Mouse (Mus musculus) limb, embryonic 13.5 days (tissue): ENCODE data around the gene Pnpla3. TPM values are rescaled to one million over a fixed set of nuclear protein-coding genes. Genes with fewer than 3 reads are reported as not detected.

Source experiments
- ATAC-seq: fragments of 200-750 bp; cut with Nextera tagmentation; 2 replicates; pipeline ENCODE4 v1.8.0; 2017; ENCODE audit warnings: low read depth, moderate number of reproducible peaks, moderate TSS enrichment; ENCODE audit not compliant: low FRiP score
- H3K27ac ChIP-seq: fragments of 300-500 bp; sonication (generic); 2 replicates; pipeline ENCODE4 v1.5.1; 2015; ENCODE audit warnings: inconsistent platforms, mild to moderate bottlenecking, moderate library complexity
- H3K27me3 ChIP-seq: fragments of 300-500 bp; sonication (generic); 2 replicates; pipeline ENCODE4 v1.6.1; 2015; ENCODE audit warnings: mild to moderate bottlenecking, inconsistent platforms
- H3K36me3 ChIP-seq: fragments of 300-500 bp; sonication (generic); 2 replicates; pipeline ENCODE4 v1.6.1; 2015; ENCODE audit warnings: inconsistent platforms, mild to moderate bottlenecking, moderate library complexity
- H3K4me1 ChIP-seq: fragments of 300-500 bp; sonication (generic); 2 replicates; pipeline ENCODE4 v1.6.1; 2015; ENCODE audit warnings: inconsistent platforms
- H3K4me2 ChIP-seq: fragments of 300-500 bp; sonication (generic); replicated peaks from 2 replicates; pipeline ENCODE4 v1.6.1; 2015; ENCODE audit warnings: inconsistent platforms, mild to moderate bottlenecking, moderate library complexity
- H3K4me3 ChIP-seq: fragments of 300-500 bp; sonication (generic); 2 replicates; pipeline ENCODE4 v1.5.1; 2015; ENCODE audit warnings: moderate library complexity, mild to moderate bottlenecking, inconsistent platforms
- H3K9ac ChIP-seq: fragments of 300-500 bp; sonication (generic); 2 replicates; pipeline ENCODE4 v1.6.1; 2015; ENCODE audit warnings: mild to moderate bottlenecking, inconsistent platforms
- H3K9me3 ChIP-seq: fragments of 300-500 bp; sonication (generic); 2 replicates; pipeline ENCODE4 v1.6.1; 2016; ENCODE audit warnings: inconsistent platforms
- WGBS: fragments of 180-500 bp; shearing (Covaris S2); methylation state at CpG from one replicate; pipeline ENCODE4 v1.1.7; 2015; 5-methylcytosine and 5-hydroxymethylcytosine counted together
- polyA plus RNA-seq: library from polyadenylated mRNA; unstranded; fragments of >200 nt; fragmentation: Nextera tagmentation; extraction: Ambion mirVana; gene quantifications from 2 replicates; pipeline ENCODE4 v1.2.1, GENCODE M21; 2015

Pnpla3 gene
- polyA plus RNA-seq, 1 experiment from 2014 or later, result 0.59 TPM

DNA sequence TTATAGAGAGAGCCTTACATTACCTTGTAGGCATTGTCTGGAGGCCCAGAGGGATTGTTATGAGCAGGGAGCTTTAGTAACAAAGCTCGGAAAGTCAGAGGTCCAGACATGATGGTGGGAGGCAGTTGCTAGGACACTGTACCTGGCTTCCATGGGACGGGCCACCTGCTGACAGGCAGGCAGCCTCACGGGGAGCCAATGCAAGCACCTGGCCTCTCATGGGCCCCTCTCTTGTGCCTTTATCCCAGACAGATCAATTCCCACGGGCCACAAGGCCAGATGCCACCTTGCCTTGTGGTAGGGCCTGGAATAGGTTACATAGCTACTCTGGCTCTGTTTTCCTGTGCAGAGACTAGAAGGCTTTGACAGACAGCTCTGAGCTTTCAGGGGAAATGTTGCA is 43.9 kb downstream of the Pnpla3 start:
- Histone ChIP-seq H3K4me2 (no peak overlapping the region), H3K9ac (no peak overlapping the region), H3K27me3 (no peaks in the 10 kb centered on the region), H3K36me3 (peaks cover 68% of the 10 kb centered on the region), H3K9me3 (no peaks in the 10 kb centered on the region), H3K4me3 (no peak overlapping the region), H3K27ac (no peak overlapping the region), H3K4me1 (peaks cover 29% of the 10 kb centered on the region)
- ATAC-seq, result no peak
- 66% methylated on average over 4 of the region's 4 CpGs for WGBS

DNA sequence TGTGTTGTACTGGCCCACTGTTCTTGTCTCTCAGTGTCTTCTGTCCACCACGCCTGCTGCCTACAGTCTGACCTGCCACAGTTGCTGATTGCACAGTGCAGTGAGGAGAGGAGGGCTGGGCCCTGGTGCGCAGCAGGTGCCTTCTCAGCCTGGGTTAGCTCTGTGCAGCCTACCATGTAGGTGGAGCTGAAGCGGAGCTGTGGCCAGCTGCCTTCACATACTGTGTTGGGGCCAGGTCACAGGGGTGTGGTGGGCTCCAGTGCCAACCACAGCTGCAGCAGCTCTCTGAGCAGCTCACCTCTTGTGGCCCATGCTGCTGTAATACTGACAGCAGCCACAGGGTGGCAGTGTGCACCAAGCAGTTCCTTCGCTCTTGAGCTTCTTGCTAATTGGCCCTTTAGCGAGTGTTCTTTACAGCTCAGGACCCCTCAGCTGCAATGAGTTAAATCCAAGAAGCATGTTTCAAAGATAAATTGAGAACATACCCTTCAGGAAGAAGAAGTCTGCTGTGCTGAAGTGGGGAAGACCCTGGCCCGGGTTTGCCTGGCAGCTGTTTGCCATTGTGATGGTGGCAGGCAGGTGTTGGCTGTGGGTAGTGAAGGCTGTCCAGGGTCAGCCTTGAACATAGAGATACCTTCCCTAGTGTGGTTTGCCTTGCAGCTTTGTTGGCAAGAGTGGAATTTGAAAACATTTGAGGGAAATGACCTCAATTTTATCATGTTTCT is 44.6 kb downstream of the Pnpla3 start:
- H3K27me3 ChIP-seq, result no peaks in the 10 kb centered on the region
- ATAC-seq, result peak; percentile 48
- H3K27ac ChIP-seq, result no peak overlapping the region
- H3K9me3 ChIP-seq, result no peaks in the 10 kb centered on the region
- H3K4me1 ChIP-seq, result peaks cover 35% of the 10 kb centered on the region
- H3K4me2 ChIP-seq, result no peak overlapping the region
- H3K4me3 ChIP-seq, result no peak overlapping the region
- H3K9ac ChIP-seq, result no peak overlapping the region
- H3K36me3 ChIP-seq, result peaks cover 62% of the 10 kb centered on the region
- 34% methylated on average over 6 of the region's 6 CpGs for WGBS

DNA sequence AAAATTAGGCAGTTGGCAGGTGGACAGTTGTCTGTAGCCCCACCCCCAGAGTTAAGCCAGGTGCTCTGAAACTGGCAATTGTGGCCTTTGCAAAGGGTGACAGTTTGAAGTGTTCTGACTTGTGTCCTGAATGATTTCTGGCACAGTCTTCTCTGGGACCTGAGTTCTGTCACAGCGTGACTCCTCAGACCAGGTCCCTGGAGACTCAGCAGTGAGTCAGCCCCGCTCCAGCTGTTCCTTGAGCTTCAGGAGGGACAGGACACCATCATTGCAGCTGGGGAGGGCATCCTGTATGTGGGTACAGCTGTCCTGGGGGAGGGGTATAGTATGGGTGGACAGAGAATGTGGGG is 45.1 kb downstream of the Pnpla3 start:
- Histone ChIP-seq H3K27ac (no peak overlapping the region), H3K9me3 (no peaks in the 10 kb centered on the region), H3K27me3 (no peaks in the 10 kb centered on the region), H3K4me2 (no peak overlapping the region), H3K4me1 (peaks cover 39% of the 10 kb centered on the region), H3K36me3 (peaks cover 56% of the 10 kb centered on the region), H3K9ac (no peak overlapping the region), H3K4me3 (no peak overlapping the region)
- WGBS, result 67% methylated on average over 2 of the region's 2 CpGs
- ATAC-seq, result no peak

DNA sequence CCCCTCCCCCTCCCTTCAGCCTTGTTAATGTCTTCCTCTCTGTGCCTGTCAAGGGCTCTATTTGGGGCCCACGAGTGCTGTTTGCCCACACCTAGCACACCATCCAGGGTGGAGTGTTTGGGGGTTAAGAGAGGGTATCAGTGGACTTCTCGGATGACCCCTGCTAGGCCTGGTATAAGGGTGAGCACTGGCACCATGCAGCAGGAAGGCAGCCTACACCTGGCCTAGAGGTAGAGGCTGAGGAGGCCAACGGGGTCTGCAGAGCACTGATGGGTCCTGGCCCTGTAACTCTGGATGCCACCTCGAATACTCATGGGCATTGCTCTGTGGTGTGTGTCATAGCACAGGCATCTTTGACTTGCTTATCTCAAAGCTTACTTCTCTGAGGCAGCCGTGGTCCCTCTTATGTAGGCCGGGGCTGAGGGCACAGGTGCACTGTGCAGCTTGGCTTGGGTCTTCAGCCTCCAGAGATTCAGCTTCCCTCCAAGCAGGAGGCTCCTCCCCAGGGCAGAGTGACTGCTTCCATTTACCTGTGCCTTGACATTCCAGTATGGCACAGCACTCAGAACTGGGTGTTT is 45.6 kb downstream of the Pnpla3 start:
- Histone ChIP-seq H3K9ac (no peak overlapping the region; the same call in 1 of the 2 replicates), H3K4me3 (no peak overlapping the region), H3K36me3 (peaks cover 53% of the 10 kb centered on the region), H3K4me1 (peaks cover 44% of the 10 kb centered on the region), H3K27me3 (no peaks in the 10 kb centered on the region; the same call in 1 of the 2 replicates), H3K4me2 (no peak overlapping the region), H3K27ac (no peak overlapping the region), H3K9me3 (no peaks in the 10 kb centered on the region)
- ATAC-seq, result no peak
- 89% methylated on average over 6 of the region's 6 CpGs for WGBS

DNA sequence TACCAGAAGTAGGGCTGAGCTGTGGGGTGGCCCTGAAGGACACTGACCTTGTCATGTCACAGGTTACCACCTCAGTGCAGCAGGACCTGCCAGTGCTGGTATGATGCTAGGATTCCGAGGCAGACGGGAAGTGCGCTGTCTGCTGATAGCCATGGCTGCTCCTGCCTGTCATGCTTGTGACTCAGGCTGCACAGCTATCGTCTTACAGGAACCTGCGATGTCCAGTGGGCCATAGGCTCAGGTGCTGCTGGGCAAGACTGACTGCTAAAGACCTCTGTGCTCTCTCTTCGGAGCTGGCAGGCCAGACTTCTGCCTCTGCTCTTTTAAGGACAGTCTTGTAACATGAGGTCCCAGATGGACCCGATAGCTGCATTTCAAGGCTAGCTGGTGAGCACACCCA is 46.8 kb downstream of the Pnpla3 start:
- Histone ChIP-seq H3K4me2 (no peak overlapping the region), H3K36me3 (peaks cover 42% of the 10 kb centered on the region), H3K4me1 (peaks cover 57% of the 10 kb centered on the region), H3K27me3 (no peaks in the 10 kb centered on the region; the same call in 1 of the 2 replicates), H3K9me3 (no peaks in the 10 kb centered on the region), H3K9ac (no peak overlapping the region), H3K4me3 (no peak overlapping the region), H3K27ac (no peak overlapping the region)
- no peak for ATAC-seq
- WGBS, result 72% methylated on average over 7 of the region's 7 CpGs

DNA sequence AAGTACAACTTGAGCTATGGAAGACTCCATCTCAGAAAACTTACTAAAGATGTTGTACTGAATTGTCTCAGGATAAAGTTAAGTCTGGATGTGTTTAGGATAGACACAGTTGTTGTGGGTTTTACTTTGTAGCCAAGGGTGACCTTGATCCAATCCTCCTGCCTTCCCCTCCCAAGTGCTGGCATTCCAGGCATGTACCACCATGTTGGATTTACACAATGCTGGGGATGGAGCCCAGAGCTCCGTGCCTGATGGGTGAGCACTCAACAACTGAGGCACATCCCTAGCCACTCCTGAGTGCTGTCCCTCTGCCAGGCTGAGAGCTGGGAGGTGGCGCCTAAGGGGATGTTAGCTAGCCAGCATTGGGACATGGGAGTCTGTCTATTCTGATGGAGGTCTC is 47.6 kb downstream of the Pnpla3 start:
- Histone ChIP-seq H3K4me1 (peaks cover 60% of the 10 kb centered on the region), H3K36me3 (peaks cover 34% of the 10 kb centered on the region), H3K27ac (no peak overlapping the region), H3K9me3 (no peaks in the 10 kb centered on the region), H3K4me2 (no peak overlapping the region), H3K9ac (no peak overlapping the region), H3K4me3 (no peak overlapping the region), H3K27me3 (no peaks in the 10 kb centered on the region; the same call in 1 of the 2 replicates)
- 75% methylated on average over 2 of the region's 2 CpGs for WGBS
- no peak for ATAC-seq

DNA sequence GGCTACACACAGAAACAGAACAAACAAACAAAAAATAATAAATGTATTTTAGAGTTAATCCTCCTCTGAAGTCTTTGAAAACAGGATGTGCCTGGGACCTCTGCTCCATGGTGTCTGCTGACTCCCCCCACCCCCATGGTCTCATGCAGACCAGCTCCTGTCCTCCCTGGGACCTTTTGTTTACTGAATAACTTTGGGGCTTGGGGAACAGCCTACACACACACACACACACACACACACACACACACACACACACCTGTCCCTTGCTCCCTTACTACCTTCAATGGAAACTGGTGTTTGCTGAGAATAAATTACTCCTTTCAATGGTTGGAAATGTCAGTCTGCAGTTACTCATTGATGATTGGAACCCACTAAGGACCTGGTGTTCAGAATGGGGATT is 48.4 kb downstream of the Pnpla3 start:
- no peak for ATAC-seq
- H3K36me3 ChIP-seq, result peaks cover 26% of the 10 kb centered on the region
- H3K9me3 ChIP-seq, result no peaks in the 10 kb centered on the region
- no peaks in the 10 kb centered on the region; the same call in 1 of the 2 replicates for H3K27me3 ChIP-seq
- peaks cover 60% of the 10 kb centered on the region for H3K4me1 ChIP-seq
- H3K27ac ChIP-seq, result no peak overlapping the region
- H3K4me2 ChIP-seq, result no peak overlapping the region
- H3K4me3 ChIP-seq, result no peak overlapping the region
- peak overlapping the region; percentile 19; the same call in 1 of the 2 replicates for H3K9ac ChIP-seq

DNA sequence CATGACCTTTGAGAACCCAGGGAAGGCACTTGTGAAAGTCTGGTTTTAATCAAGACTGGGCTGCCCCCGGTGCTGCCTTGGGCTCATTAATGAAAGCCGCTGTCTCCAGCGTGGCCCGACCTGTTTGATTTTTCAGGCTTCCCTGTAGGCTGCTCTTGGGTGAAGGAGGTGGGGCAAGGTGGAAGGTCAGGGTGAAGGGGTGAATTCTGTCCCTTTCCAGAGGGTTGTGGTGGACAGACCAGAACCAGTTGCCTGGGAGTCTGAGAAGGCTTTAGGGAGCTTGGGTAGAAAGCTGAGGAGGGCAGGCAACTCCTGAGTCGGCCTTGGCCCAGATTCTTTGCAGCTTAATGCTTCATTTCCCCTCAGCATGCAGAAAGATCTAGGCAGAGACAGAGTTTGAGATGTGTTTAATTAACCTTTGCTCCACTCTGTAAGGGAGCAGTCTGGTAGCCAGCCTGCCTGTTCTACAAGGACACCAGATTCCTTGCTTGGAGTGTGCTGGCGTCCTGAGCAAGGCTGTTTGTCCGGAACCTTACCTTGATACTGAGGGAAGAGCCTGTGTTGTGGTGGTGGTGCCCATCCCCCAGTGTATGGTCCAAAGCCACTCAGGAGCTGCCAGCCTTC is 48.9 kb downstream of the Pnpla3 start:
- Histone ChIP-seq H3K36me3 (peaks cover 21% of the 10 kb centered on the region), H3K4me1 (peaks cover 60% of the 10 kb centered on the region), H3K27ac (no peak overlapping the region), H3K27me3 (no peaks in the 10 kb centered on the region; the same call in 1 of the 2 replicates), H3K9ac (peak overlapping the region; percentile 19), H3K9me3 (no peaks in the 10 kb centered on the region), H3K4me3 (no peak overlapping the region), H3K4me2 (no peak overlapping the region)
- WGBS, result 15% methylated on average over 7 of the region's 7 CpGs
- ATAC-seq, result no peak

DNA sequence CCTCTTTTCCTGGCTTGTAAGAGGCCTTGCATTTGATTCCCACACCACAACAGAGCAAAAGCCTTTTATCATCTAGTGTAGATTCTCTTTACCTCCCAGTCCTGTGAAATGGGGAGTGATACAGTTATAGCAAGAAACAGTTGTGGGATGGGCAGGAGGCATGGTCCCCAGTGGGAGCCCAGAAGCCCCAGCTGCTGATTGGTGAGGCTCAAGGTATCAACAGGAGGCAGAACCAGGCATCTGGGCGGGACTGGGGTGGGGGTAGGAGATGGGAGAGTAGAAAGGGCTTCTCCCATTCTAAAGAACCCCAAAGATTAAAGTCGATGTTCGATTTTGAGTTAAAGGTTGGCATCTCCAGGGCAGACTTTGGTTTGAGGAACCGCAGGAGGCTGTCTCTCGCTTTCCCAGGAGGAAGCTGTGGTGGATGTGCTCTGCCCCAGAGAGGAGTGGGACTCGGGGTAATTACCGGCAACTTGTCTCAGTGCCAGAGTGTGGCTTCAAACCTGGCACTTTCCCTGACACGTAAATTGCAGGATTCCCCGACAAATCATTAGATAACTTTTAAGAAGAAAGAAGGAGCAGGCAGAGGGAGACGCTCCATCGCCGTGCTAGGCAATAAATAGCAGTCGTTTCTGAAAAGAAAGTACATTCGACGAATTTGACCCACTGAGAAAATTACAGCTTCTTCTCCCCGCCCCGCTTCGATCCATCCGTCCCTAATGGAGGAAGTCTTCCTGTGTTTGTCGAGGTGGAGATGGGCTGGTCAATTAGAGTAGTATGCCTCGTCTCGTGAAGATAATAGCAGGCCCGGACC is 50.5 kb downstream of the Pnpla3 start:
- Histone ChIP-seq H3K4me1 (peaks cover 51% of the 10 kb centered on the region), H3K9ac (no peak overlapping the region), H3K27me3 (no peaks in the 10 kb centered on the region; the same call in 1 of the 2 replicates), H3K4me3 (no peak overlapping the region), H3K9me3 (no peaks in the 10 kb centered on the region), H3K4me2 (peak overlapping the region; percentile 17; the same call in 1 of the 2 replicates), H3K36me3 (peaks cover 14% of the 10 kb centered on the region), H3K27ac (peak overlapping the region; percentile 1; the same call in 1 of the 2 replicates)
- WGBS, result 16% methylated on average over 23 of the region's 23 CpGs
- no peak for ATAC-seq

DNA sequence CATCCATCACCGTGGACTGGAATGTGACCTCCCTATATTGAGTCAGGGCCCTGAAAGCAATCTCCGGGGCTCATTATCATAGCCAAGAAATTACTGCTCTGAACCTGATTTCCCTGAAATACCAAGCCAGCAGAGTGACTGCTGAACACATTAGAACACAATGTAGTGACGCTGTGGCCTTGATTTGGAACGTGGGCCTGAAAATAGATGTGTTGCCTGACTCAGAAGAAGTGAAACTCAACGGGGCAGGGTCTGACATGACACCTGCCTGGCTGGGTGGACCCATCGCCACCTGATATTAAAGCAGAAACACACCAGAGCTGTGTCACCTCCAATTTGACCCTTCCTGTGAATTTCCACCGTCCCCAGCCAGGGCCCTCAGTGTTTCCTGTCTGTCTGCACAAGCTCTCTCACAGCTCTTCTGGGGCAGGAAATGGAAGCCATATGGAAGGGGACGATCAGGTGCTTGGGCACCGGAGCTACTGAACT is 51.2 kb downstream of the Pnpla3 start:
- peak; percentile 14; the same call in 1 of the 2 replicates for ATAC-seq
- Histone ChIP-seq H3K9me3 (no peaks in the 10 kb centered on the region), H3K27me3 (no peaks in the 10 kb centered on the region; the same call in 1 of the 2 replicates), H3K4me3 (no peak overlapping the region), H3K4me2 (peak overlapping the region; percentile 17; the same call in 1 of the 2 replicates), H3K9ac (no peak overlapping the region), H3K27ac (peak overlapping the region; percentile 17), H3K36me3 (peaks cover 11% of the 10 kb centered on the region), H3K4me1 (peaks cover 49% of the 10 kb centered on the region)
- WGBS, result 6% methylated on average over 9 of the region's 9 CpGs

DNA sequence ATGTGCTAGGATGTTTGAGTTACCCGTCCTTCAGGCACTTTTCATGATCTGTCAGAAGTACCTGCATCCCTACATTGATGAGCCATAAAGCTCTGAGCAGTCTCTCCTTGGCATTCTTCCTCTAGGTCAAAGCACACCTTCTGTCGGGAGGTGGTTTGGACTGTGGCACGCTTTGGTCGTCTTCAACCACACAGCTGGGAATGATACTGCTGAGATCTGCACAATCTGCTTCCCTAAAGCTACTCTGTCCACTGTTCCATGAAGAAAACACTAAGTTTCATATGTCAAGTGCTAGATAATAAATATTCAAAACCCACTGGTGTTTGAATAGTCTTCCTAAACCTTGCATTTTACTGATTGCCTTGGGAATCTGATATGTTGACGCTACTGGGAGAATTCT is 53.9 kb downstream of the Pnpla3 start:
- H3K4me1 ChIP-seq, result peaks cover 42% of the 10 kb centered on the region
- H3K27ac ChIP-seq, result no peak overlapping the region
- 79% methylated on average over 5 of the region's 5 CpGs for WGBS
- no peaks in the 10 kb centered on the region for H3K9me3 ChIP-seq
- no peak for ATAC-seq
- H3K4me2 ChIP-seq, result no peak overlapping the region
- H3K9ac ChIP-seq, result no peak overlapping the region
- no peaks in the 10 kb centered on the region; the same call in 1 of the 2 replicates for H3K27me3 ChIP-seq
- H3K36me3 ChIP-seq, result no peaks in the 10 kb centered on the region
- no peak overlapping the region for H3K4me3 ChIP-seq
